Mouse (Mus musculus): Measurements from ENCODE around the gene Mex3d. TPM values are rescaled to one million over a fixed set of nuclear protein-coding genes. Genes with fewer than 3 reads are reported as not detected.

Gene Mex3d
- polyA plus RNA-seq, 1 experiment from 2014 or later: 1.1 TPM

- 90% methylated on average over 44 of the region's 44 CpGs for WGBS (ENCODE audit: insufficient replicate concordance)
- Histone ChIP-seq H3K27me3 (no peaks in the 10 kb centered on the region), H3K9ac (no peak overlapping the region), H3K27ac (no peak overlapping the region; the same call in 1 of the 2 replicates), H3K4me2 (no peak overlapping the region), H3K9me3 (replicated peaks) (no peaks in the 10 kb centered on the region), H3K4me1 (replicated peaks) (peaks cover 15% of the 10 kb centered on the region), H3K36me3 (peaks cover 92% of the 10 kb centered on the region), H3K4me3 (replicated peaks) (no peak overlapping the region)
- ATAC-seq (ENCODE audit: low read depth) (no peak), DNase-seq (no peak)
Measured at GRCm38 (mm10) chr10:80412656-80413541, 25.4 kb upstream of the Mex3d start.

- H3K9ac ChIP-seq: peak overlapping the region; percentile 92
- 31% methylated on average over 4 of the region's 4 CpGs for WGBS (ENCODE audit: insufficient replicate concordance)
- H3K4me2 ChIP-seq: peak overlapping the region; percentile 95
- ATAC-seq (ENCODE audit: low read depth) (no peak), DNase-seq (no peak)
- peaks cover 63% of the 10 kb centered on the region for H3K36me3 ChIP-seq
- H3K27ac ChIP-seq: peak overlapping the region; percentile 91
- no peaks in the 10 kb centered on the region for H3K9me3 ChIP-seq (replicated peaks)
- no peaks in the 10 kb centered on the region for H3K27me3 ChIP-seq
- peak overlapping the region; percentile 96; the same call in 1 of the 2 replicates for H3K4me3 ChIP-seq (replicated peaks)
- H3K4me1 ChIP-seq (replicated peaks): peaks cover 53% of the 10 kb centered on the region
Measured at GRCm38 (mm10) chr10:80407924-80408323, 20.5 kb upstream of the Mex3d start.

GRCm38 (mm10) chr10:80406684-80407501 lies 19.4 kb upstream of the Mex3d start, which contains the start of gene Uqcr11:
Gene Uqcr11 (minus strand): TSS chr10:80406830.
- peaks cover 63% of the 10 kb centered on the region for H3K36me3 ChIP-seq
- peak within 1 kb of the TSS; percentile 96 for H3K4me3 ChIP-seq (replicated peaks)
- peak within 1 kb of the TSS; percentile 95 for H3K4me2 ChIP-seq
- ATAC-seq (ENCODE audit: low read depth): peak; percentile 83
- DNase-seq: peak; percentile 90
- no peaks in the 10 kb centered on the region for H3K27me3 ChIP-seq
- peaks cover 53% of the 10 kb centered on the region for H3K4me1 ChIP-seq (replicated peaks)
- peak within 1 kb of the TSS; percentile 92 for H3K9ac ChIP-seq
- under 1% methylated on average over 27 of the region's 27 CpGs for WGBS (ENCODE audit: insufficient replicate concordance)
- peak within 1 kb of the TSS; percentile 91 for H3K27ac ChIP-seq
- H3K9me3 ChIP-seq (replicated peaks): no peaks in the 10 kb centered on the region

GRCm38 (mm10) chr10:80405481-80406173 lies 18.2 kb upstream of the Mex3d start:
- no peak for ATAC-seq (ENCODE audit: low read depth)
- WGBS (ENCODE audit: insufficient replicate concordance): 45% methylated on average over 10 of the region's 10 CpGs
- peaks cover 62% of the 10 kb centered on the region for H3K36me3 ChIP-seq

GRCm38 (mm10) chr10:80403044-80403692 lies 15.7 kb upstream of the Mex3d start:
- Histone ChIP-seq H3K4me1 (replicated peaks) (peaks cover 65% of the 10 kb centered on the region), H3K4me2 (no peak overlapping the region), H3K27ac (no peak overlapping the region), H3K4me3 (replicated peaks) (no peak overlapping the region), H3K27me3 (no peaks in the 10 kb centered on the region), H3K9ac (no peak overlapping the region), H3K9me3 (replicated peaks) (no peaks in the 10 kb centered on the region), H3K36me3 (peaks cover 42% of the 10 kb centered on the region)
- WGBS (ENCODE audit: insufficient replicate concordance): 88% methylated on average over 4 of the region's 4 CpGs
- ATAC-seq (ENCODE audit: low read depth): no peak
- no peak for DNase-seq

More at GRCm38 (mm10) chr10:80405481-80406173, 18.2 kb upstream of the Mex3d start:
- H3K27me3 ChIP-seq: no peaks in the 10 kb centered on the region
- H3K4me3 ChIP-seq (replicated peaks): peak overlapping the region; percentile 96
- H3K4me1 ChIP-seq (replicated peaks): peaks cover 63% of the 10 kb centered on the region
- H3K27ac ChIP-seq: peak overlapping the region; percentile 91
- H3K9me3 ChIP-seq (replicated peaks): no peaks in the 10 kb centered on the region
- no peak for DNase-seq
- peak overlapping the region; percentile 95 for H3K4me2 ChIP-seq
- H3K9ac ChIP-seq: peak overlapping the region; percentile 92

GRCm38 (mm10) chr10:80400704-80401161 lies 13.3 kb upstream of the Mex3d start:
- DNase-seq: no peak
- peaks cover 58% of the 10 kb centered on the region for H3K36me3 ChIP-seq
- ATAC-seq (ENCODE audit: low read depth): no peak
- peaks cover 70% of the 10 kb centered on the region for H3K4me1 ChIP-seq (replicated peaks)
- H3K4me2 ChIP-seq: peak overlapping the region; percentile 89
- H3K9me3 ChIP-seq (replicated peaks): no peaks in the 10 kb centered on the region
- H3K27ac ChIP-seq: peak overlapping the region; percentile 87
- H3K27me3 ChIP-seq: no peaks in the 10 kb centered on the region
- H3K9ac ChIP-seq: peak overlapping the region; percentile 81
- H3K4me3 ChIP-seq (replicated peaks): peak overlapping the region; percentile 70
- WGBS (ENCODE audit: insufficient replicate concordance): 52% methylated on average over 4 of the region's 4 CpGs

- H3K9me3 ChIP-seq (replicated peaks): no peaks in the 10 kb centered on the region
- ATAC-seq (ENCODE audit: low read depth) (no peak), DNase-seq (no peak)
- peak overlapping the region; percentile 89 for H3K4me2 ChIP-seq
- H3K27ac ChIP-seq: peak overlapping the region; percentile 87
- 13% methylated on average over 17 of the region's 17 CpGs for WGBS (ENCODE audit: insufficient replicate concordance)
- H3K27me3 ChIP-seq: no peaks in the 10 kb centered on the region
- peaks cover 64% of the 10 kb centered on the region for H3K36me3 ChIP-seq
- peak overlapping the region; percentile 70 for H3K4me3 ChIP-seq (replicated peaks)
- H3K9ac ChIP-seq: peak overlapping the region; percentile 81
- H3K4me1 ChIP-seq (replicated peaks): peaks cover 64% of the 10 kb centered on the region
Measured at GRCm38 (mm10) chr10:80399973-80400703, 12.7 kb upstream of the Mex3d start.

GRCm38 (mm10) chr10:80399191-80399972 lies 11.9 kb upstream of the Mex3d start, which contains the start of gene Mbd3:
Gene Mbd3 (minus strand): TSS chr10:80399550.
- Histone ChIP-seq H3K4me2 (peak within 1 kb of the TSS; percentile 98), H3K9me3 (replicated peaks) (no peaks in the 10 kb centered on the region), H3K4me3 (replicated peaks) (peak within 1 kb of the TSS; percentile 88), H3K4me1 (replicated peaks) (peaks cover 56% of the 10 kb centered on the region), H3K27ac (peak within 1 kb of the TSS; percentile 99), H3K27me3 (no peaks in the 10 kb centered on the region), H3K36me3 (peaks cover 65% of the 10 kb centered on the region), H3K9ac (peak within 1 kb of the TSS; percentile 98)
- WGBS (ENCODE audit: insufficient replicate concordance): under 1% methylated on average over 82 of the region's 82 CpGs
- ATAC-seq (ENCODE audit: low read depth): peak; percentile 91
- DNase-seq: peak; percentile 99

- Histone ChIP-seq H3K27me3 (no peaks in the 10 kb centered on the region), H3K9me3 (replicated peaks) (no peaks in the 10 kb centered on the region), H3K4me3 (replicated peaks) (peak overlapping the region; percentile 88), H3K9ac (peak overlapping the region; percentile 98), H3K4me2 (peak overlapping the region; percentile 98), H3K27ac (peak overlapping the region; percentile 99), H3K4me1 (replicated peaks) (peaks cover 50% of the 10 kb centered on the region), H3K36me3 (peaks cover 65% of the 10 kb centered on the region)
- DNase-seq (peak; percentile 99), ATAC-seq (ENCODE audit: low read depth) (peak; percentile 74)
- under 1% methylated on average over 59 of the region's 59 CpGs for WGBS (ENCODE audit: insufficient replicate concordance)
Measured at GRCm38 (mm10) chr10:80398719-80399190, 11.3 kb upstream of the Mex3d start.

Measured in liver, embryonic 13.5 days (tissue).